Mouse (Mus musculus) monocyte, adult 2 months (primary cell): ENCODE results near the gene Phb.

Experiments used
- DNase-seq, 2 experiments: peaks; one replicate each; pipeline ENCODE4 v3.0.0; 2022; ENCODE audit warnings: low spot score in 2 of 2, low read depth in 1 of 2

Gene Phb

DNA sequence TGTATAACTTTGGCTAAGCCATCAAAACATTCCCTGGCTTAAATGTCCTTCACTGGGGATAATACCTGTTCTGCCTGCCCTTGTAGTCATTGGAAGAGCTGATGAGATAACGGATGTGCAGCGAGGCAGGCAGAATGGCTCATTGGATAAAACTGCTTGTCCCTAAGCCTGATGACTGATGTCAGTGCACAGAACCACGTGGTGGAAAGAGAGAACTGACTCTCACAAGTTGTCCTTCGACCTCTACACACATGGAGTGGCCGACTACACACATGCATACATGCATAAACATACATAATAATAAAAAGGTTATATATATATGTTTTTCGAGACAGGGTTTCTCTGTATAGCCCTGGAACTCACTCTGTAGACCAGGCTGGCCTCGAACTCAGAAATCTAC lies 43.7 kb downstream of the Phb start:
- DNase-seq: no peak

DNA sequence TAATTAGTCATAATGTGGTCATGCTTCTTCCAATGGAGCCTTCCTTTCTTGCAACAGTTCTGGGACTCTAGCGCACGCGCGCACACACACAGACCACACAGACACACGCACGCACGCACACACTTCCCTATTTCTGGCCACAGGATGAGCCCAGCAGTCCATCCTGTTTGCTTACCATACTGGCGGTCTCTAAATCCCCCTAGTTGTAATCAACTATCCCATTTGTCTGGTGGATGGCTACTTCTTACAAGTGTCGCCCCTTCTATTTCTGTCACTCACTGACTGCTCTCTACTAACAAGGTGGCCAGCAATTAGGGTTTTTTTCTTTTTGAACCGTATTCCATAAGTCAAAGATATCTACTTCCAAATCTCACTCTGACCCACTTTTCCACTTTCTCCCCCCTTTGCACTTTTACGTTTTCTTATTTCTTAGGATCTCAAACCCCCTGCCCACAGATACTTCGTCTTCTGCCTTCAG lies 45.4 kb downstream of the Phb start:
- peak; percentile 37 to 42 for DNase-seq

DNA sequence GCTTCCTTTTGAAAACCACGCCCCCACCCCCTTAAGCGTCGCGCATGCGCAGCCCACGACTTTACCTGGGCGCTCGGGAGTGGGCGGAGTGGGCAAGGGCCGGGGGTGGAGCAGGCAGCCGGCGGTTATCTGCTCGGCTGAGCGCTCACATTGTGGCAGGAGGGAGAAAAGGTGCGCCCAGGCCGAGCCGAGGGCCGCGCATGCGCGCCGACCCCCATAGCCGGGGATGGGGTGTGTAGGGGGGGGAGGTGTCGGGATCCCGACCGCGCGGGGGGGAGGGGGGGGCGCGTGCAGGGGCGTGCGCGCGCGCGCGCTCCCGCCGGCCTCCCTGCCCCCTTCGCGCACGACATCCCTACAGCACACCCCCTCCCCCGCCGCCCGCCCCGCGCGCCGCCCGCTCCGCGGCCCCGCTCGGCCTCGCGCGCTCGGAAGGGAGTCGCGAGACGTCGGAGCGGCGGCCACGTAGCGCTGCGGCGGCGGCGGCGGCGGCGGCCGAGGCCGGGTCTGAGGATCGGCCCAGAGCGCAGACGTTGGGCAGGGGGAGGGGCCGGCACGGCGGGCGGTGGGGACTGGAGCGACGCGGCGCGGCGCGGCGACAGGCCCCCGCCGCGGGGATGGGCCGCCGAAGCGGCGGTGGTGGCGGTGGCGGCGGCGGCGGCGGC lies 45.9 kb downstream of the Phb start, which contains the start of gene Zfp652:
Zfp652 (plus strand) TSS at position 111 of the 662 bp plus-strand sequence.
- peak; percentile 29 to 63 for DNase-seq

DNA sequence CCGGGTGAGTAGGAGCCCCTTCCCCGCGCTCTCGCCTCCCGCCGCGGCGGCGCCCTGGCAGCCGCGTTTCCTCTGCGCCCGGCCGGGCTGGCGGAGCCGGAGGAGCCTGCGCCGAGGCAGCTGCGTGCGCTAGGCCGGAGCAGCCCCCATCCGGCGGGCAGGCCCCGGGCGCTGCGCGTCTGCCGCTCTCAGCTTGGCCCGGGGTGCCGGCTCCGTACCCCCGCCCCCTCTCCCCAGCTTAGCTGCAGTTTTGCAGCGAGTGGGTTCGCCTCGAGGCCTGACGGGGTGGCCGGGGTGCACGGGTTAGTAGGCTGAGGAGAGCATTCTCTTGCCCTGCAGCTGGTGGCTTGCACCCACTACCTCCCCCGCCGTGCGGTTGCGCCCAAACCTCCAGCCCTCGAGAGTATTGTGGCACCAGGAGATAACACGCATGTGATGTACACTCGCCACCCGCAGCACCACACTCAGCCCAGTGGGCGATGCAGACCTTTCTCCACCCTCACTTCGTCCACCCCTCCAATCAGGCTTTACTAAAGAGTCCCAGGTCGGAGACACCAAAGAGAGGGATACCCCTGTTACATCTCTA lies 46.6 kb downstream of the Phb start:
- peak in 1 of 2 experiments; percentile 35 for DNase-seq

DNA sequence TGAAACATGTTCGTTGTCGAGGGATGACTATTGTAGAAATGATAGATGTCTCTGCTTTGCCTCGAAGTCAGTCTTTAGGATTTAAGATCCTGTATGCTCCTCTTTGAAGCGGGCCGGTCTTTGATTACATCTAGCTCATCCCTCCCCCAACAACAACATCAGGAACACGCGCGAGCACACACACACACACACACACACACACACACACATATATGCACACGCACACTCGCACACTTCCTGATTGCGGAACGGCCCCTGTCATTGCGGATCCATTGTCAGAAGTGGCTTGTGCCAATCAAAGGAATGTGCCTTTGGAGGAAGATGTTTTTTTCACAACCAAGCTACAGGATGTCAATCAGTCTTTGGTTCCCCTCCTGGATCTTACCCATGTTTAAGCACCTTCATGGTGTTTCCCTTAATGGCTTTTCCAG lies 47.1 kb downstream of the Phb start:
- DNase-seq: peak; percentile 30

DNA sequence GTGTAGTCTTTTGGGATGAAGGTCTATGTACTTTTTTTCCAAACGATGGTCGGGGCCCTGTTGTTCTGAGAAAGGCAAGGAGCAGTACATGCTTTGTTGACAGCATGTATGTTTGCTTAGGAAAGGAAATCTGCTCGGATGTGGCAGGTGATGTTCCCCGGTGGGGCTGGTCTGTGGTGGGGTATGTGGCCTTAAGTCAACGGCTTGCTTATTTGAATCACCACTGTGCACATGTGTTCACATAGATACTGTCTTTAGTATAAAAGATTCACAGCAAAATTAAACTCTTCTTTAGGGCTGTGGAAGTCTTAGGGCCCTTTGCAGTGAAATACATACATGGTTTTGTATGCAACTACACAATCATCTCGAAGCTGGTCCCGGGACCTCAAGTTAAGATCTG lies 47.7 kb downstream of the Phb start:
- no peak for DNase-seq

DNA sequence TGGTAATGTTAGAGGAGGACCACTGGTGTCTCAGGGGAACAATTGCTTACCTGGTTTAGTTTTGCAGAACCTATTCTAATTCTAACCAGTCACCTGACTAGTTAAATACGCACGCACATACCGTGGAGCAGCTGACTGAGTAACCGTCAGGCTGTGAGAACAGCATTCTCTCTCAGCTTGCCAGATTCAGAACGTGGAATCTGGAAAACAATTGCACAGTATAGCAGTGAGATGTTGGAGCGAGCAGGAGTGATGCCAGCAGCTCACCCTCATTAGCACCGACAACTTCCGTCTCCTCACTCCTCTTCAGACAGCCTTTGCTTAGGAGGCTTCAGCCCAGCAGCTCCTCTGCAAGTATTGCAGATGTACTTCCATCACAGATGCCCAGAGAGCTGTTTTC lies 49.4 kb downstream of the Phb start:
- no peak for DNase-seq

DNA sequence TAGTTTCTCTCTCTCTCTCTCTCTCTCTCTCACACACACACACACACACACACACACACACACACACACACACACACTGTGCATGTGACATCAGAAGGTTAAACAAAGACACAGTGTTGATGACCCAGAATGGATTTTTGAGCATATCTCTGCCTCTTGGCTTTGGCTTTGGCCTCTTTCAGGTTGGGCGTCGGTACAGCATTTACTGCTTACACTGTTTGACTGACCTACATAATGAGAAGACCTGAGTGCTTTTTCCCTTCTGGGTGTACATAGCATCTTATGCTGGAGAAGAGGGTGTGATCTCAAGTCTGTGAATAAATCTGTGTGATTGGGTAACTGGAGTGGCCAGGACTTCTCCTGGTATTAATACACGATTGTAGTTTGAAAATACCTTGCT lies 52.6 kb downstream of the Phb start:
- no peak for DNase-seq

DNA sequence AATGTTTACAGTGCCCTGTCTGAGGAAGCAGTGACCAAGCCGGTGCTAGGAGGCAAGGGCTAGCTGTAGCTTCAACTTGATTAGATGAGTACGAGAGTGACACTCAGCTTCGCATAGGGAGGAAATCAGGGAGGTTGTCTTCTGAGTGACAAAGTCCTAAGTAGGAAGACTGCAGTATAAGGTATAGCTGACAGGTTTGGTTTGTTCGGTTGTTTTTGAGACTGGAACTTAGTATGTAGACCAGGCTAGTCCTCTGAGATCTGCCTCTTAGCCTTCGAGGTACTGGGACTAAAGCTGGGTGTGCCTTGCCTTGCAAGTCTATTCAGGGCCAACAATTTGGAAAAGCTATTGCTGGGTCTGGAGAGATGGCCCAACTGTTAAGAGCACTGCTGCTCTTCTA lies 56.5 kb downstream of the Phb start, which contains the start of gene B130006D01Rik:
B130006D01Rik (plus strand) TSS at position 301 of the 400 bp plus-strand sequence.
- DNase-seq: no peak

DNA sequence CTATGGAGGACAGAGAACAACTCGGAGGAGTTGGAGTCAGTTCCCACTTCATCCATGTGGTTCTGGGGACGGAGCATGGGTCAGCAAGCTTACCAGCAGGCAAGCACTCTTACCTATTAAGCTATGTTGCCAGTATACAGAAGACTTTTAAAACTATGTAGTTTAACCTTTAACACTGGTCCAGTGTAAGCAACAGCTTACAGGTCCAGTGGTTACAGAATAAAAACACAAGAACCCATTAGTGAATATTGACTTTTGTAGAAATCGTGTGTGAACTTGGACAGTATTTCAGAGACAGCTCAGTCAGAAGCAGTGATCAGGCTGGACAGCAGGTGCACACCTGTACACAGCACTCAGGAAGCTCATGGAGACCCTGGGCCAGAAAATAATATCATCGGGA lies 57.7 kb downstream of the Phb start:
- no peak for DNase-seq

DNA sequence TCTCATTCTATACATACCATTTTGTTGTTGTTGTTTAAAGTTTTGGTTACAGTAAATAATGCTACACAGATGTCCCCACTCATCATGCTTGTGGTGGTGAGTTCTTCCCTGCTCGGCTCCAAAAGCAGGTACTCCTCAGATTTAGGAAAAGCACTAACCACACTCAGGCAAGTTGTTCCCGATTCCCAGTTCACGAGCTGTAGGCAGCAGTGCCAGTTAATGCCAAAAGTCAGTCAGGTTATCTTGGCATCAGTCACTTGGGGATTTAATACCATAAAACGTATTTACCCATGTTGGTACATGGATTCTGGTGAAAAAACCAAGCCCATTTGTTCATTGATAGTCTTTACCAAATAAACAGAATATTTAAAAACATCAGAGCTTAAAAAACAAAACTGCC lies 59.4 kb downstream of the Phb start:
- DNase-seq: no peak

DNA sequence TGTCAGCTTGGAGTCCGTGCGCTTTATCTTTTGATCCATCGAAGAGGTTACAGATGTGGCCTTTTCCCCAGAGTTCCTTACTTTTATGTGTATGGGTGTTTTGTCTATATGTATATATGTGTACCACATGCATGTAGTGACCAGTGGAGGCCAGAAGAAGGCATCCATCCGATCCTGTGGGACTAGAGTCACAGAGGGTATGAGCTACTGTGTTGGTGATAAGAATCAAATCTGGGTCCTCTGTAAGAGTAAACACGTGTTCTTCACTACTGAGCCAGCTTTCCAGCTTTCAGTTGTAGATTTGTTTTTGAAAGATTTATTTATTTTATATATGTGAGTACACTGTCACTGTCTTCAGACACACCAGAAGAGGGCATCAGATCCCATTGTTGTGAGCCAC lies 61.2 kb downstream of the Phb start:
- DNase-seq: no peak

DNA sequence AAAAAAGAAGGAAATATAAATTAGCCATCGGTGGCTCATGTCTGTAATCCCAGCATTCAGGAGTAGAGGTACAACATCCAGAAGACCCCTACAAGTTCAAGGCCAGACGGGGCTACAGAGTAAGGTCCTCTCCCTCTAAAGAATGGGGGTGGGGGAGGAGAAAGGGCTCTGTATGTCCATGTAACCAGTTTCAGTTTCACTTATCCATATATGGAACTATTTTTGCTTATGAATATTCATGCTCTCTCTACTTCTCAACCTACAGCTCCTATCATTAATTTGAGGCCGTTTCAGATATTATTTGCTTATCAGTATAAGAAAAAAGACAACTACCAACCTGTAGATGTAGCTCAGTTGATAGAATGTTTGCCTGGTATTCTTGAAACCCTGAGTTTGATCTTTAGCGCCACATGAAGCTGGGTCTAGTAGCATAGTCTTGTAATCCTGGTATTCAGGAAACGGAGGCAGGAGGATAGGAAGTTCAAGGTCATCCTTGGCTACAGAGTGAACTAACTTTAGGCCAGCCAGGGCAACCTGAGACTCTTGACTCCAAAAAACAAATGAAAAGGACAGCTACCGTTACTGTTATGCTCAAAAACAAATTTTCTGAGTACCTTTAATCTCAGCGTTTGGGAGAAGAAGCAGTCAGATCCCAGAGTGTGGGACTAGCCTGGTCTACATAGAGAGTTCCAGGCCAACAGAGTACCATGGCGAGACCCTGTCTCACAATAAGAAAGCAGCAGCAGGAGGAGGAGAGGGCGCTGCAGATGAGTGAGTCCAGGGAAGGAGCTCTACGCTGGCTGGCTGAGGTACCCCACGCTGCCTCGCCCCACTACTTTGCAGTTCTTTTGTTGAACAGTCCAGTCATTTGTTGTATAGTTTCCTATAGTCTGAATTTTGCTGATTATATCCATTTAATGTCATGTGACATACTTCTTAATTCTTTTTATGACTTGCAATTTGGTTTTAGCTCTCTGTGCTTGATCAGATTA lies 62.5 kb downstream of the Phb start:
- no peak for DNase-seq
